In the genomic region with DNA sequence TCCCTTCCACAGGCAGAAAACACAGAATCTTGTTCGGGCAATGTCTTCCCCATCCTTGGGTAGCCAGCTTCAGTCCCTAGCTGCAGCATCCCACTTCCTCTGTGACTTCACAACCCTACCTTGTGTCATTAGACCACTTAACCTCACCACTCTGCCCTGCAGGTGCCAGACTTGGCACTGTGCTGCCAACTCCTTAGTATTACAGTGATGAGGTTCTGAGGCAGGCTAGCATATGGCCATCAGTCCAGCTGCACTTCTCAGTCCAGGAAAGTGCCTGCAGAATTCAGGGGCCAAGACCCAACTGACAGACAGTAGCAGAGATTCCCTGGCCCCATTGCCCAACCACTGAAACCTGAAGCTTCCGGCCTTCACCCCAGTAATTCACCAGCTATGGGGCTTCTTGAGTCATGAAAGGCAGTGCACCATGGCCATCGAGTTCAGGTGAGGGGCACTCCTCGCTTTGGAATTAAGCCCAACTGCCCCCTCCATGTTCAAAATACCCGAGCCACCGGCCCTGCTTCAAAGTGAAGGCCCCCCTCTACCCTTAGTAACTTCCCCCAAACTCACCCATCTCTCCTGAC, we compare ENCODE assay signal across 7 mouse cellular contexts. TPM values are rescaled to one million over a fixed set of nuclear protein-coding genes. Genes with fewer than 3 reads are reported as not detected.
A peak's percentile ranks its signal among the peaks of the same experiment; 100 is the strongest.
DNase-seq lines count a peak whose midpoint lies in the region; ATAC-seq and TF ChIP-seq lines count a peak whose summit lies in the region.

No protein-coding gene starts in this region.

- TF ChIP-seq POLR2A in olfactory bulb, adult 2 months (IDR thresholded peaks at IDR 0.05; ENCODE audit: insufficient read depth, low read depth, low read length) = no peak

- no peaks in the 10 kb centered on the region; the same call in 1 of the 2 replicates for H3K36me3 ChIP-seq in forebrain, embryonic 11.5 days (ENCODE audit: control insufficient read depth, insufficient read depth, low read length)

- peaks cover 6% of the 10 kb centered on the region; the same call in 1 of the 2 replicates for H3K4me1 ChIP-seq in forebrain, embryonic 11.5 days (replicated peaks; ENCODE audit: control insufficient read depth, insufficient read depth, low read length)
- peaks cover 9% of the 10 kb centered on the region for H3K4me1 ChIP-seq in olfactory bulb, adult 2 months (ENCODE audit: control insufficient read depth, insufficient read depth, low read length)

- peaks cover 2% of the 10 kb centered on the region; the same call in 1 of the 2 replicates for H3K27me3 ChIP-seq in forebrain, embryonic 11.5 days (ENCODE audit: control insufficient read depth, insufficient read depth, low read length)

- no peaks in the 10 kb centered on the region for H3K9me3 ChIP-seq in forebrain, embryonic 11.5 days (ENCODE audit: control insufficient read depth, low read length)

- peak; percentile 13; the same call in 1 of the 2 replicates for ATAC-seq in forebrain, embryonic 11.5 days (replicated peaks; ENCODE audit: low FRiP score)

- DNase-seq in 416B (ENCODE audit: low read depth) (peak; percentile 72), A20 (ENCODE audit: low read depth, low spot score) (peak; percentile 42)
- no peak for DNase-seq in forebrain, embryonic 11.5 days (ENCODE audit: low spot score)
- peak; percentile 20 to 34 for DNase-seq in kidney, postnatal 4 days
- DNase-seq in right cerebral cortex, adult 2 months (ENCODE audit: low spot score in 2 of 2) = no peak
- no peak for DNase-seq in left cerebral cortex, adult 8-10 months (ENCODE audit: low spot score in 2 of 2)

- no peak overlapping the region for H3K27ac ChIP-seq in forebrain, embryonic 11.5 days (ENCODE audit: low read depth, low read length)
- no peak overlapping the region for H3K27ac ChIP-seq in olfactory bulb, adult 2 months (ENCODE audit: insufficient read depth, low read depth, low read length)

- H3K9ac ChIP-seq in forebrain, embryonic 11.5 days (ENCODE audit: low read length) = peak overlapping the region; percentile 76

- peak overlapping the region; percentile 86 for H3K4me2 ChIP-seq in forebrain, embryonic 11.5 days (ENCODE audit: low read depth, low read length, severe bottlenecking)

- no peak for TF ChIP-seq CTCF in olfactory bulb, adult 2 months (IDR thresholded peaks at IDR 0.05; ENCODE audit: insufficient read depth, low read depth, low read length)

- H3K4me3 ChIP-seq in forebrain, embryonic 11.5 days (ENCODE audit: low read depth, low read length) = peak overlapping the region; percentile 55
- H3K4me3 ChIP-seq in olfactory bulb, adult 2 months (ENCODE audit: insufficient read depth, low read depth, low read length) = peak overlapping the region; percentile 72

- whole genome bisulfite sequencing in forebrain, embryonic 11.5 days = 15% methylated on average over 6 of the region's 6 CpGs
- WGBS in olfactory bulb, adult 2 months = 24% methylated on average over 6 of the region's 6 CpGs

RNA-seq across cellular contexts. Expression of a gene that starts 0.6 kb away (rescaled TPM):
- 22.5 and 23.5 TPM in 2 replicates for polyA plus RNA-seq in forebrain, embryonic 11.5 days (2014; fragmentation: Nextera tagmentation; extraction: Ambion mirVana)
- not detected in 2 replicates for polyA plus RNA-seq in olfactory bulb, adult 2 months (2012; ENCODE audit: insufficient read depth, insufficient read length, low replicate concordance, missing spikeins)
- total RNA-seq in left cerebral cortex, adult 8-10 months (2022) = 1 to 10 TPM; 1.9 to 5.1 (median 3.6) TPM

RNA-seq across cellular contexts. Expression of a gene that starts 8.9 kb away (rescaled TPM):
- polyA plus RNA-seq in forebrain, embryonic 11.5 days (2014; fragmentation: Nextera tagmentation; extraction: Ambion mirVana) = 130 and 132 TPM in 2 replicates
- polyA plus RNA-seq in olfactory bulb, adult 2 months (2012; ENCODE audit: insufficient read depth, insufficient read length, low replicate concordance, missing spikeins) = not detected in 2 replicates
- total RNA-seq in left cerebral cortex, adult 8-10 months (2022) = 1 to 10 TPM; 1.6 to 3.5 (median 3.1) TPM

Comparison
In these comparisons a context has a peak if more than half of its experiments do, and no peak if none do; other contexts are left out.
1. DNase-seq: peak in 416B (single experiment), A20 (single experiment) and kidney, postnatal 4 days (2 of 2); none in forebrain, embryonic 11.5 days (single experiment), right cerebral cortex, adult 2 months (0 of 2) and left cerebral cortex, adult 8-10 months (0 of 2).
2. RNA of a gene that starts 0.6 kb away (polyA plus RNA-seq): 22.5 to 23.5 TPM in forebrain, embryonic 11.5 days; not detected in olfactory bulb, adult 2 months; every median in the first group is over 10 times any median in the second.
3. RNA of a gene that starts 8.9 kb away (polyA plus RNA-seq): 130 to 132 TPM in forebrain, embryonic 11.5 days; not detected in olfactory bulb, adult 2 months; every median in the first group is over 100 times any median in the second.